Mouse (Mus musculus) adrenal gland, adult 8-10 months (tissue): ENCODE results near the gene Aup1. TPM values are rescaled to one million over a fixed set of nuclear protein-coding genes. Genes with fewer than 3 reads are reported as not detected.
A peak's percentile ranks its signal among the peaks of the same experiment; 100 is the strongest.

Experiments
- DNase-seq: peaks from one replicate; pipeline ENCODE4 v3.0.0; 2022
- total RNA-seq, 4 experiments: library from RNA; stranded (reverse); gene quantifications; 2 replicates each; pipeline ENCODE4 v1.2.4; 2022

The Aup1 gene
- total RNA-seq, 4 experiments from 2014 or later = 184 to 207 (median 192) TPM

DNA sequence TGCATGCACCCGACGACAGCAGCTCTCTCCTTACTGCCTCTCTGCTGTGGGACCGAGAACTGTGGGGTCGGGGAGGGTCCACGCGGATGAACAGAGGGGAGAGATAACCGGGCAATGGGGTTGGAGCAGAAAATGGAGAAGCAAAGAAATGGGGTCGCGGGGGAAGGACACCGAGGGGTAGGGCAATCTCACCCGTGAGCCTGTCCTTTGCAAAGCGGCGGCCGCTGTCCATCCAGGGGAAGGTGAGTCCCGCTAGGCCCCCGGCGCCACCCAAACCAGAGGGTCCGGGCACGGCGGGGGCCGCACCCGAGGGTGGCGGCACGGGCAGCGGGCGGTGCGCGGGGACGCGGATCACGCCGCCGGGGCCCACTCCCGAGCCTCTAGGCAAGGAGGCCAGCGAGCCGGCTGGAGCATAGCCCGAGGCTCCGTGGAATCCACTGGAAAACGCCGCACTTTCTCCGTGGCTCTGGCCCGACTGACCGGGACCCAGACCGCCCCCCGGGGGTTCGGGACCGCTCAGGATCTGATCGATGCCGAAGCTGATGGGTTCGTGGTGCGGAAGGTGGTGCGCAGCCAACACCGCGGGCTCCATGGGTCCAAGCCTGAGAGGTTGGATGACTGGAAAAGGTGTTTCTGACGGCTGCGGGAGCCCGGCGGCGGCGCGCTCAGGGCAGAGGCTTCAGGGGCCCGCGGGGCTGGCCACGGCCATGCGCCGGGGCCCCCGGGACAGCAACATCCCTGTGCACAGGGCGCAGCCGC lies 15.3 kb downstream of the Aup1 start:
- DNase-seq = no peak

DNA sequence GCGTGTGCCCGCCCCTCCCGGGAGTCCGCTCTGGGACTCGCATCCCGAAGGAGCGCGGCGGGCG lies 15.8 kb downstream of the Aup1 start, which contains the start of gene Tlx2:
Tlx2 (minus strand) TSS at position 47 of the 64 bp plus-strand sequence.
- no peak for DNase-seq

DNA sequence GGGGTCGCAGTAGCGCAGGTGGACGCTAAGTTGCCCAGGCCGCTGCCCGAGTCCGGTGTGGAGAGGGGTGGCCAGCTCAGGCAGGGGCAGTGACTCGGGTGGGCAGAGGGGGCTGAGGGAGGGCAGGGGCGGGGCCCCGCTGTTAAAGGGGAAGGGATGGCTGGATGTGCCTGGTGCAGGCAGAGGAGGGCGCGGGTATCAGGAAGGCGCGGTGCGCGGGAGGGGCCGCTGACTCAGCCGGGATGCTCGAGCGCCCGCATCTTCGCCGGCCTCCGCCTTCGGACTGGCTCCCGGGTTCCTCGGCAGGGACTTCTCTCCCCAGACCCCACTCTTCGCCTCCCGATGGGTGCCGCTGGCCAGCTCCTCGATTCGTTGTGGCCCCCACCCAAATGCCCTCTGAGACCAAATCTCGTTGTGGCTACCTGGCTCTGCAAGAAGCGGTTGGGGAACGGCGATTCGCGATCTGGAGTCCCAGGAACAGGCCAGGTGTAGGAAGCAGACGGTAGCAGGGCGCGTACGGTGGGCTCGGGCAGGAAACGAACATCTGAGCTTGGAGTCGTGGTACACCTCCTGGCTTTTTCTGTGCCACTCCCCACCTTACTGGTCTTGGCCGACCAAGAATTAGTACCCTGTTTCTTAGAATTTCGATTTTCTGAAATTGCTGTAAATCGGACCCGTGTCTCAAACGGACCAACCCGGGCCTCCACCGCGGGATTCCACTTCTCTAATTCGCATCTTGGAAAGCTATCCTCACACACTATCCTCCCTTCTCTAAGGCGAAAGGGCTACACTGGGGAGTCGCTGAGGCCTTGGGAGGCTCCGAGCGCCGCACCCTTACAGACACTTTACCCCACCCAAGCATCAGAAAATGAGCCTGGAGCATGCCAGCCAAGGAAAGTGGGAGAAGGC lies 16.2 kb downstream of the Aup1 start:
- DNase-seq = no peak

DNA sequence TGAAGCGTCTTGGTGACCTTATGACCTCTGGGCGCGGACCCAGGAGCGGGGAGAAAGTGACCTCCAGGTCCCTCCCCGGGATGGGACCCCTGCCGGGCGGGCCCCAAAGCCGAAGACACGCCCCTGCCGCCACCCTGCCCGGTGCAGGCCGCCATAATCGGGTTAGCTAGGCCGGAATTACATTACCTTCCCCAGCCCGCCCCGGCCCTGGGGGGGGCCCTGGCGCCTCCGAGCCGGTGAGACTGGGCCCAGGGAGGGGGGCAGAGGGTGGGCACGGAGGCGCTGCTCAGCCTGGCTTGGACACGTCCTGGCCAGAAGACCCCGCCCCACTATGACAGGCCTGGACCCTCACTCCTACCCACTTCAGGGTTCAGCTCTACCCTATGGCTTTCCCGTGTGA lies 16.9 kb downstream of the Aup1 start:
- DNase-seq = no peak

DNA sequence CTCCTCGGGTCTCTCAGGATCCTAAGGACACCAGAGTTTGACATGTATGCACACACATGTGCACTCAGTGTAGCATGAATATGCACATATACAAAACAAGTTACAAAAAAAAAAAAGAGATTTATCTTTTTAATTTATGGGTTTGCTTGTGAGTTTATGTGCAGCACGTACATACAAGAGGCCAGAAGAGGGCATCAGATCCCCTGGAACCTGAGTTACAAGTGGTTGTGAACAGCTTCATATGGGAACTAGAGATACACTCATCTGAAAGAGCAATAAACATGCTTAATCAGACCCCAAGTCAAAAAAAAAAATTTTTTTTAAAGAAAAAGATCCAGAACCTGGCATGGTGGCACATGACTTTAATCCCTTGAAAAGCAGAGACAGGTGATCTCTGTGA lies 20.7 kb downstream of the Aup1 start:
- no peak for DNase-seq

DNA sequence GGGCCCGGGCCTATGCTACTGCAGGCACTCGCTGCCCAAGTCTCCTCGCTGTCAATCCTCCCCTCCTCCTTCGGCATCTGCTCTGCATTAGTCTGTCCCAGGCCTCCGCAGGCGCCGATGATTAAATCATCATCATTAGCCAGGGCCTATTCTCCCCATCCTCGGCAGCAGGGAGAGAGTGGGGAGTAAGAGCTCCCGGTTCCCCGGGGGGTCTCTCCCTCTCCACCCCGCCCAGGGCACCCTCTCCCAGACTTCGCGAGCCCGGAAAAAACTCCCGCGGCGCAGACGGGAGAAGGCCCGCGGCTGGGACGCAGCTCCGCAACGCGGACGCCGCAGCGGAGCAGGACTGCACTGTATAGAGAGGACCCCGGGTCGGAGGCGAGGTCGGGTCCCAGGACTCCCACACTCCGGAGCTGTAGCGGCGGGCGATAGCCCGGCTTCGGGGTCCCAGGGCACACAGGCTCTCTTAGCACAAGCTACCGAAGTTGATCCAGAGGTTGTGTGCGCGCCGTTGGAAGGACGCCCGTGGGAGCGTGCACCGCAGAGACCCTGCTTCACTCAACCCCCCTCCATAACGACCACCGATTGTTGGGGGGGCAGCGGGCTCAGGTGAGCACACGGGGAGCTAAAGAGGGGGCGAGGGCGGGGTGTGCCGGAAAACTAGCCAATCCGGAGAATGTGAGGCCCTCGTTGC lies 23.5 kb downstream of the Aup1 start, which contains the start of gene Pcgf1:
Pcgf1 (plus strand) TSS at position 240 of the 694 bp plus-strand sequence.
- DNase-seq = peak; percentile 50

GRCm38 (mm10) chr6:83078324-83078858 lies 24.1 kb downstream of the Aup1 start:
- peak; percentile 98 for DNase-seq

DNA sequence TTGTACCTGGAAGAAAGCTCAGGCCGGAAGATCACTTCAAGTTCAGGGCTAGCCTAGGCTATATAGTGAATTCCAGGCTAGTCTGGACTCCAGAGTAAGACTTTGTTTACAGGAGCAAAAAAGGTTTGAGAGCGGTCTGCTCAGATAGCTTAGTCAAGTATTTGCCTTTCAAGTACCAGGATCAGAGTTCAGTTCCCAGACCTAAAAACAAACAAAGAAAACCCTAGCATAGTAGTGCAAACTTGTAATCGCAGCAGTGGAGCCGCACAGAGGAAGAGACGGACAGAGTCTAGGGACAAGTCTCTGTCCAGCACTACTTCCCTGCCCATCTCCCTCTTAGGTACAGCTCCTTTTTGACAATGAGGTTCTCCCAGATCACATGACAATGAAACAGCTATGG lies 25.9 kb downstream of the Aup1 start:
- no peak for DNase-seq

DNA sequence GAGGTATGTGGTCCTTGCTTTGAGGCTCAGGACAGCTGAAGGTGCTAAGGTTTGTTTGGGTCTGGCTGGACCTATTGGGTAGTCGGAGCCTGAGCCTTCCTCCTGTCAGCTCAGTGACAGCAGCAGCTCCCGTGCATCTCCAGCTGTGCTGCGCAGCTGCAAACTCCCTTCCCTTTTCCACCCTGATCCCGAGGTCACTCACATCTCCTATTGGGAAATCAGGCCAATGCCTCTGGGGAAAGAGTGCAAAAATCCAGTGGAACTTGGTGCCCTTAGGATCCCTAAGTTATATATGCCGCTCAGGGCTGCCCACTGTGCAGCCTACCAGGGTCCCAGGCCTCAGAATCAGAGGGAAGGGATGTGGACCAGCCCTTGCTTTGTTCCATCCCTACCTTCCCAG lies 29.2 kb downstream of the Aup1 start:
- no peak for DNase-seq

GRCm38 (mm10) chr6:83084477-83084876 lies 30.2 kb downstream of the Aup1 start:
- DNase-seq = no peak

GRCm38 (mm10) chr6:83086121-83087035 lies 32.1 kb downstream of the Aup1 start, which contains the start of gene Lbx2:
Gene Lbx2, plus strand, starts transcription at chr6:83086367.
- no peak for DNase-seq

GRCm38 (mm10) chr6:83087205-83087925 lies 33.0 kb downstream of the Aup1 start:
- DNase-seq = no peak

DNA sequence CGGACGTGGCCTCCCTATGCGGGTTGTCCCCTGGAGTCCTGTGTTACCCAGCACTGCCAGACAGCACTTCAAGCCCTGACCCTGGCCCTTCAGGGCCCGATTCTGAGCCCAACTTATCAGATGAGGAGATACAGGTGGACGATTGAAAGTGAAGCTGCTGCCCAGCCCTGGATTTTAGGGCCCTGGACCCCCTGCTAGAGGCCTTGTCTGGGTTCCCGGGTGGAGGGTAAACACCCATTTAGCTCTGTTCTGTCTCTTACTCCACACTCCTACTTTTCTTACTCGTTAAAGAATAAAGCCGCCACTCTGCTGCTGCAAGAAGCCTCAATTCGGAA lies 33.6 kb downstream of the Aup1 start:
- no peak for DNase-seq

GRCm38 (mm10) chr6:83092416-83093127 lies 38.3 kb downstream of the Aup1 start:
- no peak for DNase-seq

GRCm38 (mm10) chr6:83095968-83096367 lies 41.6 kb downstream of the Aup1 start:
- DNase-seq = no peak

DNA sequence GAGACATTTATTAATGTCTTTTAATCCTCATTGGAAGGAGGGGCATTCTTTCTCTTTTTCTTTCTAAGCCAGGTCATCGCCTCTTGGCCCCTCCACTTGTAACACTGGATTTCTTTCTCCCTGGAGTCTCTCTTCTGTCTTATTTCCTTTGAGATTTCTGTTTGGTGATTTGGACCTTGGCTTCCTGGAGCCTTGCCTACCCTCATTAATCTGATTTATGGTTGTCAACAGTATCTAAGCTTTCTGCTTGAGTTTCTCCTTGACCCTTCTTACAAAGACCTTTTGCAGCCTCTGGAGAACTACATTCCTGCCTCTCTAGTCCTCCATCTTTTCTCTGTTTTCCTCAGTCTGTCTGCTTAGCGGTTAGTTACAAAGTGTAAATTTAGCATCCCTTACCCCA lies 44.1 kb downstream of the Aup1 start:
- peak; percentile 72 for DNase-seq

DNA sequence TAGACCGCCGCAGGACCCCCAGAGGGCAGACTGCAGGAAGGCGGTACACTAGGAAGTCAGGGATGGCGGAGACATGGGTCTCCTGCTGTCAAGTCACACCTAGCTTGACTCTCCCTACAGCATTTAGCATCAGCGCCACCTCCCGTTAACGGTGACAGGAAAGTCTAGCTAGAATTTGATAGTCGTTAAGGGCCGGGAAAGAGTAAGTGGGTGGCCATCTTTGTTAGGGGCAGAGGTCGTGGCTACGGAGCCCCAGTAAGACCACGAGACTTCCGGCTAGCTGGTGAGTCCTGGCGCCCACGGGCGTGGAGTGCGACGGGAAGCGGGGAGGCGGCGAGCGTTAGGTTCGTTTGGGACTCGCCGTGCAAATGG lies 47.0 kb downstream of the Aup1 start, which contains the start of the genes Ccdc142 and Gm42688:
Ccdc142 (plus strand) TSS at position 286 of the 372 bp plus-strand sequence.
Gm42688 (plus strand) TSS at position 302 of the 372 bp plus-strand sequence.
- DNase-seq = peak; percentile 92

DNA sequence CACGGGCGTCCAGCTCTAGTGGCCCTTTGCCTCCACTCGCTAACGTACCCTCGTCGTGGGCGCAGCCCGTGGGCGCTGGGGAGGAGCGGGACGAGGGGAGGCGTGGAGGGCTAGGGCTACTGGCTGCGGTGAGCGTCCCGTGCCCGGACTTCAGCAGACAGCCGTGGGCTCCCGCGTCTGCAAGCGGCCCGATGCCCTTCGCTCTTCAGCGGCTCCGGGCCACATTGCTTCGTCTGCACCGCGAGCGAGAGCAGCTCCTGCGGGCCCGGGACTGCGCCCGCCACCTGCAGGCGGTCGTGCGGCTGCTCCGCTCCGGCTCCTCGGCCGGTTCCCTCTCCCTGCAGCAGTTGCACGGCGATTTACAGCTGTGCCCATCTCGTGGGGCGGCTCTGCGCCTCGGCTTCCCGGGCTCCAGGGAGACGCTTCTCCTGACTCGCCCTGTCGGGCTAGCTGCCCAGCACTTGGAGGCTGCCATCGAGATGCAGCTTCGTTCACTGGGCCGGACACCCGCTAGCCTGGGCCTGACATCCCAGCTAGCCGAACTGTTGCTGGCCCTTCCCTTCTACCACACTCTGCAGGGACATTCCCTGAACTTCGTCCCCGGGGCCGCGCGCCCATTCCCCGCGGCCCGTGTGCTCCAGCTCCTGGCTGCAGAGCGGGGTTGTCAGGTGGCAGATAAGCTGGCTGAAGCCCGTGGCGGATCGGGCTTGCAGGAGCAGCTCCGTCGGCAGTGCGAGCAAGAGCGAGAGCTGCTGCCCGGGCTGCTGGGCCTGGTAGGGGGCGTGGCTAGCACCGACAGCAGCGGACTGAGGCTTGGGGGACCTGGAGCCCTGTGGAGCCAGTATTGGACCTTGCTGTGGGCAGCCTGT lies 47.6 kb downstream of the Aup1 start:
- no peak for DNase-seq

- no peak for DNase-seq
Observed at GRCm38 (mm10) chr6:83103130-83103650, 48.9 kb downstream of the Aup1 start.
